Mouse (Mus musculus): ENCODE measurements around the gene Gm21560. TPM values are rescaled to one million over a fixed set of nuclear protein-coding genes. Genes with fewer than 3 reads are reported as not detected.
"Not testable (repeated sequence)": the region's sequence is repeated elsewhere in the genome, so short reads cannot be mapped to it uniquely, and the experiment has no call there.

The Gm21560 gene
- not detected in 2 replicates for polyA plus RNA-seq (2012; rRNA removed)
- polyA plus RNA-seq (2014; fragmentation: Nextera tagmentation; extraction: Ambion mirVana) = not detected in 2 replicates

DNA sequence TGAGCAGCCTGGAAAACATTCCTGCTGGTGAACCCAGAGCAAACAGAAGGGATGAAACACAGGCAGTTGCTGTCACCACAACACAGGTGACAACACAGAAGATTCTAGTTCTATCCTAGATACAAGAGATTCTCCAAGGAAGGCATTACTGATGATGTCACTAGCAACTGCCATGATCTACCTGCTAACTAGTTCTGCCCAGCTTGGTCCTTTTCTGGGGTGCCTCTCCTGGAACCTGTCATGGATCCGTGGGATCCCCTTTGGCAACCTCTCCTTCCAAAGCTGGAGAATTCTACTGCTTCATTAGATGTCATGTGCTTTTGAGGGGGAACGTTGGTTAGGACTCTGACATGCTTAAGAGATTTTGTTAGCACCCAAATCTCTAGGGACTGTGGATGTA lies at the start of gene Gm21560:
Gene Gm21560 (minus strand): TSS at position 101 of the 400 bp plus-strand sequence.
- H3K9ac ChIP-seq (ENCODE audit: low read depth, low read length, severe bottlenecking); DNase-seq (ENCODE audit: low spot score); H3K4me2 ChIP-seq (replicated peaks; ENCODE audit: low read depth, low read length, severe bottlenecking); H3K4me3 ChIP-seq (replicated peaks; ENCODE audit: low read length); H3K27me3 ChIP-seq (ENCODE audit: control insufficient read depth, insufficient read depth, low read length); H3K9me3 ChIP-seq (ENCODE audit: control insufficient read depth, low read length); H3K4me1 ChIP-seq (ENCODE audit: control insufficient read depth, insufficient read depth, low read length); H3K36me3 ChIP-seq (ENCODE audit: control insufficient read depth, insufficient read depth, low read length); ATAC-seq (ENCODE audit: low FRiP score, low read depth); H3K27ac ChIP-seq (replicated peaks; ENCODE audit: low read depth, low read length): not testable (repeated sequence)
- WGBS = 59% methylated on average over 1 of the region's 2 CpGs

DNA sequence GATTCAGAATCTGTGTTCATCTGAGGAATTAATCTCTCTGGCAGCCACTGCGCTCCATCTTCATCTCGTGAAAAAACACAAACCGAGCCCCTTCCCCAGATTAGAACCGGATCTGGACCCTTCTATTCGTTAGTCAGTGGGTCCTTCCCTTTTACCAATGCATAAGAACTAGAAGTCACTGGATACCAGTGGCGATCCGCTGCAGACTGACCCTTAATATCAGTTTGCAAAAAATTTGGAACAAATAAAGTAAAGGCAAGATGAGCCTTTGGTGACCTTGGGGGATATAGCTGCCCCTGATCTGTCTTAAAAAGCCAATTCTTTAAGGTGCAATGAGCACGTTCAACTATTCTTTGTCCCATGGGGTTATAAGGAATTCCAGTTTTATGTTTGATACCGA lies 55.6 kb downstream of the Gm21560 start:
- H3K27me3 ChIP-seq (ENCODE audit: control insufficient read depth, insufficient read depth, low read length); H3K9me3 ChIP-seq (ENCODE audit: control insufficient read depth, low read length); H3K4me1 ChIP-seq (ENCODE audit: control insufficient read depth, insufficient read depth, low read length); H3K36me3 ChIP-seq (ENCODE audit: control insufficient read depth, insufficient read depth, low read length); DNase-seq (ENCODE audit: low spot score); H3K9ac ChIP-seq (ENCODE audit: low read depth, low read length, severe bottlenecking); H3K27ac ChIP-seq (replicated peaks; ENCODE audit: low read depth, low read length); ATAC-seq (ENCODE audit: low FRiP score, low read depth); H3K4me3 ChIP-seq (replicated peaks; ENCODE audit: low read length); H3K4me2 ChIP-seq (replicated peaks; ENCODE audit: low read depth, low read length, severe bottlenecking): not testable (repeated sequence)
- 80% methylated on average over 5 of the region's 9 CpGs for WGBS

DNA sequence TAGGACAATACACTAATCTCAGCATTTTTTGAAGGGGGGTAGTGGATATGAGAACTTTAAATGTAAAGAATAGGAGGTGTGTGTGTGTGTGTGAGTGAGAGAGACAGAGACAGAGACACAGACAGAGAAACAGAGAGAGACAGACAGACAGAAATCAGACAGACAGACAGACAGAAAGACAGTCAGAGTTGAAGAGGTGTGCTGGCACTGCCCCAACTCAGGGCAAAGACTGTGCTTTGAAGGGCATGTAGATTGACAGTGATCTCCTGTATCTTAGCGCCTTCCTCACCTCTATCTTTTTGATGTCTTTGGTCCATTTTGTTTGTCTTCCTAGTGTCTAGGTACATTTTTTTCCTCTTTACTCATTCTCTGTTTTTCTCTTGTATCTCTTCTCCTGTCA lies 58.0 kb downstream of the Gm21560 start:
- not testable (repeated sequence) for ATAC-seq (ENCODE audit: low FRiP score, low read depth); H3K9ac ChIP-seq (ENCODE audit: low read depth, low read length, severe bottlenecking); H3K4me1 ChIP-seq (ENCODE audit: control insufficient read depth, insufficient read depth, low read length); H3K27ac ChIP-seq (replicated peaks; ENCODE audit: low read depth, low read length); H3K4me3 ChIP-seq (replicated peaks; ENCODE audit: low read length); H3K27me3 ChIP-seq (ENCODE audit: control insufficient read depth, insufficient read depth, low read length); H3K36me3 ChIP-seq (ENCODE audit: control insufficient read depth, insufficient read depth, low read length); H3K9me3 ChIP-seq (ENCODE audit: control insufficient read depth, low read length); DNase-seq (ENCODE audit: low spot score); H3K4me2 ChIP-seq (replicated peaks; ENCODE audit: low read depth, low read length, severe bottlenecking)
- 100% methylated on average over 1 of the region's 1 CpGs for WGBS

Other genes starting within 250 kb of the Gm21560 start
- gene Gm3453, start 240.2 kb downstream of the Gm21560 start, polyA plus RNA-seq (2012; rRNA removed) = not detected in 2 replicates
- not detected in 2 replicates for gene Gm3453, start 240.2 kb downstream of the Gm21560 start, polyA plus RNA-seq (2014; fragmentation: Nextera tagmentation; extraction: Ambion mirVana)
- gene Gm6337, start 161.0 kb downstream of the Gm21560 start, polyA plus RNA-seq (2012; rRNA removed) = not detected in 2 replicates
- gene Gm6337, start 161.0 kb downstream of the Gm21560 start, polyA plus RNA-seq (2014; fragmentation: Nextera tagmentation; extraction: Ambion mirVana) = not detected in 2 replicates
- gene Gm8206, start 125.3 kb downstream of the Gm21560 start, polyA plus RNA-seq (2012; rRNA removed) = 1.4 and 2.1 TPM in 2 replicates
- gene Gm8206, start 125.3 kb downstream of the Gm21560 start, polyA plus RNA-seq (2014; fragmentation: Nextera tagmentation; extraction: Ambion mirVana) = 0.90 and 1.4 TPM in 2 replicates
- gene Gm3468, start 110.6 kb downstream of the Gm21560 start, polyA plus RNA-seq (2012; rRNA removed) = 4.0 and 4.2 TPM in 2 replicates
- gene Gm3468, start 110.6 kb downstream of the Gm21560 start, polyA plus RNA-seq (2014; fragmentation: Nextera tagmentation; extraction: Ambion mirVana) = 1.3 and 1.4 TPM in 2 replicates
- not detected in 2 replicates for gene Gm3476, start 93.5 kb downstream of the Gm21560 start, polyA plus RNA-seq (2012; rRNA removed)
- gene Gm3476, start 93.5 kb downstream of the Gm21560 start, polyA plus RNA-seq (2014; fragmentation: Nextera tagmentation; extraction: Ambion mirVana) = not detected in 2 replicates
- gene Gm3411, start 68.0 kb upstream of the Gm21560 start, polyA plus RNA-seq (2012; rRNA removed) = 0.27 and 0.44 TPM in 2 replicates
- gene Gm3411, start 68.0 kb upstream of the Gm21560 start, polyA plus RNA-seq (2014; fragmentation: Nextera tagmentation; extraction: Ambion mirVana) = 0.51 and 0.76 TPM in 2 replicates
- gene Gm21103, start 85.6 kb upstream of the Gm21560 start, polyA plus RNA-seq (2012; rRNA removed) = not detected in 2 replicates
- gene Gm21103, start 85.6 kb upstream of the Gm21560 start, polyA plus RNA-seq (2014; fragmentation: Nextera tagmentation; extraction: Ambion mirVana) = not detected in 2 replicates
- not detected in 2 replicates for gene Gm3618, start 124.4 kb upstream of the Gm21560 start, polyA plus RNA-seq (2012; rRNA removed)
- gene Gm3618, start 124.4 kb upstream of the Gm21560 start, polyA plus RNA-seq (2014; fragmentation: Nextera tagmentation; extraction: Ambion mirVana) = not detected in 2 replicates
- not detected in 2 replicates for gene Gm16440, start 171.0 kb upstream of the Gm21560 start, polyA plus RNA-seq (2012; rRNA removed)
- gene Gm16440, start 171.0 kb upstream of the Gm21560 start, polyA plus RNA-seq (2014; fragmentation: Nextera tagmentation; extraction: Ambion mirVana) = not detected in 2 replicates
- 1.4 and 1.6 TPM in 2 replicates for gene Gm3591, start 193.2 kb upstream of the Gm21560 start, polyA plus RNA-seq (2012; rRNA removed)
- gene Gm3591, start 193.2 kb upstream of the Gm21560 start, polyA plus RNA-seq (2014; fragmentation: Nextera tagmentation; extraction: Ambion mirVana) = 0.80 and 0.99 TPM in 2 replicates
- gene Gm3594, start 225.3 kb upstream of the Gm21560 start, polyA plus RNA-seq (2012; rRNA removed) = not detected in 2 replicates
- not detected in 2 replicates for gene Gm3594, start 225.3 kb upstream of the Gm21560 start, polyA plus RNA-seq (2014; fragmentation: Nextera tagmentation; extraction: Ambion mirVana)

Measured in limb, embryonic 14.5 days (tissue).